Mouse (Mus musculus): ENCODE measurements around the gene Gtf2ird1. TPM values are rescaled to one million over a fixed set of nuclear protein-coding genes. Genes with fewer than 3 reads are reported as not detected.
"Not testable (repeated sequence)": the region's sequence is repeated elsewhere in the genome, so short reads cannot be mapped to it uniquely, and the experiment has no call there.

The Gtf2ird1 gene
- total RNA-seq, 2 experiments from 2014 or later: 9.5 to 10.7 TPM

DNA sequence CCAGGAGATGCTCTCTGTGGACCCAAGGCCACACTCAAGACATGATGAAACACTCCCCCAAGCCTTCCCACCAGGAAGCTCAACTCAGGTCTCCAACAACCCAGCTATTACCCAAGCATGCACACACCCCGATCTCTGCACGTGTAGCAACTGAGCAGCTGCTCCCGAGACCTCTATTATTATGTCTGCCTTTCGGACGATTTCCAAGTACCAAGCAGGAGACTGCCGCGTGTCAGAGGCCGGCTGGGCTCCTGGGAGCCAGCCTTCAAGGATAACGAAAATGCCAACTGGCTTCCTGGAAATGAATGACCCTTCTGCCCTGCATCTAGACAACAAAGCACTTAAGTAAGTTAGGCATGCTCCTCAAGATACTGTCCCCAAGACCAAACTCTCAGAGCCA is 2.1 kb downstream of the Gtf2ird1 start:
- intact Hi-C loops (cut with DNase I; ENCODE audit: low total_unique reads): no loop called here
- no peak for DNase-seq

GRCm38 (mm10) chr5:134453577-134453976 is 2.9 kb downstream of the Gtf2ird1 start:
- no peak for DNase-seq
- intact Hi-C loops (cut with DNase I; ENCODE audit: low total_unique reads): no loop called here

- DNase-seq; intact Hi-C loops (cut with DNase I; ENCODE audit: low total_unique reads): not testable (repeated sequence)
Measured at GRCm38 (mm10) chr5:134446755-134447154, 9.8 kb downstream of the Gtf2ird1 start.

DNA sequence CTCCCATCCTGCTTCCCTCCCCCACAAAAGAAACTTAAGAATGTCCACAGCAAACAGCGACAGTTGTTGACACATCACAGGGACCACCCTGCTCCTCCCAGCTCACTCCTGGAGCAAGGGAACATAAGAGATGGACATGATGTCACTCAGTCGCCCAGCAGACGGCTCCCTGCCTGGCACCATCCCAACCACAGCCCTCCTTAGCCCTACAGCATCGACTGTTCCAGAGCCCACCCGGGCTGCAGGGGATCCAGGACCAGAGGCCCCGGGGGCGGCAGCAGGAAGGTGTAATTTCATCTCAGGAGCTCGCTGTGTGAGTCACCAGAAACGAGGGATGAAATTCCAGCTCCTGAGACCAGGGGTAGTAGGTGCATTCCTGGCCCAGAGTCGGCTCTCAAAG is 10.6 kb downstream of the Gtf2ird1 start:
- DNase-seq: no peak
- intact Hi-C loops (cut with DNase I; ENCODE audit: low total_unique reads): no loop called here

GRCm38 (mm10) chr5:134445208-134445831 is 11.2 kb downstream of the Gtf2ird1 start:
- intact Hi-C loops (cut with DNase I; ENCODE audit: low total_unique reads): no loop called here
- no peak for DNase-seq

GRCm38 (mm10) chr5:134444473-134444872 is 12.0 kb downstream of the Gtf2ird1 start:
- no peak for DNase-seq
- intact Hi-C loops (cut with DNase I; ENCODE audit: low total_unique reads): no loop called here

- intact Hi-C loops (cut with DNase I; ENCODE audit: low total_unique reads): no loop called here
- no peak for DNase-seq
Measured at GRCm38 (mm10) chr5:134442066-134442465, 14.4 kb downstream of the Gtf2ird1 start.

GRCm38 (mm10) chr5:134441105-134441504 is 15.4 kb downstream of the Gtf2ird1 start:
- intact Hi-C loops (cut with DNase I; ENCODE audit: low total_unique reads): no loop called here
- DNase-seq: no peak

DNA sequence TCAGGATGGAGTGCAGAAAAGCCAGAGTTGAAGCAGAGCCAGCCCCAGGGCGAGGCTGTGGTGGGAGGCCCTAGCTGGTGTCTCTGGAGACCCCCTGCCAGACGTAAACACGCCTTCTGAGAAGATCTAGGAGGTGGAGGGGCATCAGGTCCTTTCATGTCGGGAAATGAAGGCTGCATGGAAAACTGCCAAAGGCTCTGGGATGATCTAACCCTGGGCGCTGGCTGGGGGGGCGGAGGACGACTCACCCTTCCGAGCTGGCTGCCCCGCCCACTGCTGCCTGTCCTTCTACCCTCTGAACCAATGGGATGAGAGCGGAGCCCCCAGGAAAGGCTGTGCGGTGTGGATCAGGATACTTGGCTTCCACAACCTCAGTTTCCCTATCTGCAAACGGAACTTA is 16.4 kb downstream of the Gtf2ird1 start:
- intact Hi-C loops (cut with DNase I; ENCODE audit: low total_unique reads): no loop called here

DNA sequence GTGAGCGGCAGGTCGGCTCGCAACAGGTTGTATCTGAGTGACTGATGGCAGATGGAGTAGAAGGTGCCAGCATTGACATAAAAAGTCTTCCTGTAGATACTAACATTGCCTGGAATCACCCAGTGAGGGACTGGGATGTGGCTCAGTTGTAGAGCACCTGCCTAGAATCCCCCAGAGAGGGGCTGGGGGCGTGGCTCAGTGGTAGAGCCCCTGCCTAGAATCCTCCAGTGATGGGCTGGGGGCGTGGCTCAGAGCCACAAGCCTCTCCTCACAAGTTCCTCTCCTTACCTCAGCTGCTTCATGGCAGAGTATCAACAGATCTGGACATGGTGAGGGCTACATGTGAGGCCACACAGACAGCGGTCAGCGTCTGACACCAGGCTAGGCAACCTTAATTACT is 17.0 kb downstream of the Gtf2ird1 start:
- intact Hi-C loops (cut with DNase I; ENCODE audit: low total_unique reads): no loop called here
- DNase-seq: no peak

More for the DNA sequence above, 16.4 kb downstream of the Gtf2ird1 start:
- DNase-seq: peak; percentile 48

DNA sequence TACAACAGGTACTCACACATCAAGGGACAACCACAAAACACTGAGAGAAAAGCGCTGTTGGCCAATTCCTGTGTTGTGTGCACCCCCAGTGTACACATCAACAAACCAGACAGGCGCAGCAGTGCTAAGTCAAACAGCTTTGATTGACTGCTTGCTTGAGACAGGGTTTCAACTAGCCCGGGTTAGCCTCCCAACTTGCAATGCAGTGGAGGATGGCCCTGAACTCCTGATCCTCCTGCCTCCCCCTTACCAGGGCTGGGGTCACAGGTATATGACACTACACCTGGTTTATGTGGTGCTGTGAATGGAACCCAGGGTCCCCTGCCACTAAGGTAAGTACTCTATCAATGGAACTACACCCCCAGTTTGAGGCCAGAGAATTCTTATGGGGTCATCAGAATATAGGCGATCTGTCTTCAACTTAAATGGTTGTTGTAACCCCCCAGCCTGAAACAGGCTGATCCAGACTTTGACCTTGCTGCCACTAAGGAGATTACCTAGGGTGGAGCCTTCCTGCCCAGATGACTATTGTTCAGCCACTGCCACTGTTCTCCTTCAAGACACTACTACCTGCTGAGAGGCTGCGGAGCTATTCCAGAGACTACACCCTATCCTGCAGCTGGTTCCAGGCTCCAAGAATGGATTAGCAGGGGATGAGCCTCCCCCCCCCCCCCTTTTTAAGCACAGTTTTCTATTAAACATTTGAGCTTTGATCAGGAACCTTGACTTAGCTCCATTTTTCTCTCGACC is 17.7 kb downstream of the Gtf2ird1 start:
- DNase-seq: no peak
- intact Hi-C loops (cut with DNase I; ENCODE audit: low total_unique reads): no loop called here

GRCm38 (mm10) chr5:134437459-134437827 is 19.1 kb downstream of the Gtf2ird1 start:
- DNase-seq: peak; percentile 66
- intact Hi-C loops (cut with DNase I; ENCODE audit: low total_unique reads): no loop called here

- intact Hi-C loops (cut with DNase I; ENCODE audit: low total_unique reads): no loop called here
- DNase-seq: no peak
Measured at GRCm38 (mm10) chr5:134436782-134437458, 19.6 kb downstream of the Gtf2ird1 start.

DNA sequence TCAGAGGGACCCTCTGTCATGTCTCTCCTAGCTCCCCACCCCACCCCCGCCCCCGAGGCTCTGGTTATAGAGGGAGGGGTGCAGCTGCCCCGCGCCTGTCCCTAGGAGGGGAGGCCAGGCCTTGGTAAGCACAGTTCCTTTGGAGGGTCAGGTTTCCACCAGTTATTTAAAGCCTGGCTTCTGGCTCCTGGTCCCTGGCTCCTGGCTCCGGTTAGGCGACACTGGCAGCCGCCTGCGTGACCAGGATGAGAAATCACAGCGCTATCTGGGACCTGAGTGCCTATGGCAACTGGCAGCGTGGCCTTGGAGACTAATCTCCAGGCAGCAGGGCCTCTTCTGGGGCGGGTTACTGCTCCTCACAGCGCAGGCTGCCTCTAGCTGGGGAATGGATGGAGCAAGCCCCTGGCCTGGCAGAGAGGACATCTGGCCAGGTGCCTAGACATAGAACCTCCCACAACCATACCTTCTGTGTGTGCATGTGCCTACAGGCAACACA is 20.6 kb downstream of the Gtf2ird1 start:
- DNase-seq: peak; percentile 79
- intact Hi-C loops (cut with DNase I; ENCODE audit: low total_unique reads): no loop called here

DNA sequence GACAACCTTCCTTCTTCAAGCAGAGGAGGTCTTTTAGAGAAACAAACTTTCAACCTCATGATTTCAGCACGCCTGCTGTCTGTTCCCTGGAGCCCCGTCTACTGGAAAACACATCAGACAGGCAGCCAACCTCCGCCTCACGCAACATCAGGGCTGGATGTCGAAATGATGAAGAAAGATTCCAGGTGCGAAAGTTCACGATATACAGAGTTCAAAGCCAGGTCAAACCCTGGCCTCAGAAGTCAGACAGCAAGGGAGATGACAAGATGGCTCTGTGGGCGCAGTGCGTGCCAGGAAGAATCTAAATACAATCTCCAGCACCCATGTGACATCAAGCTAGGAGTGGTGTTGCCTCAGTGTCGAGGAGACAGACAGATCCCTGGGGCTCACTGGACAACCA is 23.4 kb downstream of the Gtf2ird1 start:
- intact Hi-C loops (cut with DNase I; ENCODE audit: low total_unique reads): no loop called here
- DNase-seq: no peak

DNA sequence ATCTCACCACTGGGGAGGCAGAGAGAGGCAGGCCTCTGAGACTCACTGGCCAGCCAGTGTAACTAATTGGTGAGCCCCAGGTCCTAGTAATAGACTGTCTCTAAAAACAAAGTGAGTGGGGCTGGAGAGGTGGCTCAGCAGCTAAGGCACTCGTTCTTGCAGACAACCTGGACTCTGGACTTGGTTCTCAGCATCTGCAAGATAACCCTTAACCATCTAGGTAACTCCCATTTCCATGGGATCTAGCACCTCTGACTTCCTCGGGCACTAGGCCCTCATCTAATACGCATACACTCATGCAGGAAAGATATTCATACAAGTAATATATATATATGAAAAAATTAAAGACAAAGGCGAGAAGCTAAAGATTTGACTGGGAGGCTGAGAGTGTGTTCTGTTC is 26.4 kb downstream of the Gtf2ird1 start:
- intact Hi-C loops (cut with DNase I; ENCODE audit: low total_unique reads): no loop called here
- no peak for DNase-seq

GRCm38 (mm10) chr5:134427664-134428063 is 28.9 kb downstream of the Gtf2ird1 start:
- DNase-seq: no peak
- intact Hi-C loops (cut with DNase I; ENCODE audit: low total_unique reads): no loop called here

- intact Hi-C loops (cut with DNase I; ENCODE audit: low total_unique reads): no loop called here
- DNase-seq: no peak
Measured at GRCm38 (mm10) chr5:134425601-134426000, 30.9 kb downstream of the Gtf2ird1 start.

GRCm38 (mm10) chr5:134423930-134424329 is 32.6 kb downstream of the Gtf2ird1 start:
- DNase-seq: peak; percentile 88
- intact Hi-C loops (cut with DNase I; ENCODE audit: low total_unique reads): no loop called here

- no peak for DNase-seq
- intact Hi-C loops (cut with DNase I; ENCODE audit: low total_unique reads): no loop called here
Measured at GRCm38 (mm10) chr5:134423372-134423771, 33.1 kb downstream of the Gtf2ird1 start.
